Mouse (Mus musculus): ENCODE data around the gene Gm4553. TPM values are rescaled to one million over a fixed set of nuclear protein-coding genes. Genes with fewer than 3 reads are reported as not detected.
"Not testable (repeated sequence)": the region's sequence is repeated elsewhere in the genome, so short reads cannot be mapped to it uniquely, and the experiment has no call there.

The Gm4553 gene
- polyA plus RNA-seq, 1 experiment from 2014 or later: not detected

DNA sequence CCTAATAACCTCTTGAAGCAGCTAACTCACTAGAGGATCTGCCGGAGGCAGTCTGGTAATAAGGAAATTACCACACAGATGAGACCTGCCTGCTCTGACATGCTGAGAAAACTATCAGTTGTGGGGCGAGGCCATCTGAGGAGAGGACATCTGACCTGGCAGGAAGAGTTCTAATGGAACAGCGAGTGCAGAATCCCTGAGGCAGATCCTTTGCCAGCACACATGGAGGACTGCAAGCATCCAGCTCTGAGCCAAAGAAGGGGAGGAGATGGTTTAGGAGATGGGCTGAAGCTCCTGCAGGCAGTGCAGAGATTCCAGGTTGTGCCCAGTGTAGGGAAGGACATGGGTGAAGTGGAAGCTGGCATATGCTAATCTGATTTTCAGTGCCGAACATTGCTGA, 13.3 kb downstream of the Gm4553 start:
- no peak overlapping the region for H3K4me3 ChIP-seq (ENCODE audit: control insufficient read depth in 1 of 2, insufficient read depth in 1 of 2, low read depth in 1 of 2, low read length in 2 of 2)
- H3K4me2 ChIP-seq (ENCODE audit: low read length): no peak overlapping the region
- no peak overlapping the region for H3K9ac ChIP-seq (ENCODE audit: low read length)
- no peaks in the 10 kb centered on the region for H3K27me3 ChIP-seq (ENCODE audit: control insufficient read depth, insufficient read depth, low read length)
- H3K4me1 ChIP-seq (ENCODE audit: control insufficient read depth in 2 of 2, insufficient read depth in 2 of 2, low read length in 2 of 2): no peaks in the 10 kb centered on the region
- no peak overlapping the region for H3K27ac ChIP-seq (replicated peaks in 1 of 2; ENCODE audit: control insufficient read depth in 1 of 2, insufficient read depth in 1 of 2, low read depth in 2 of 2, low read length in 2 of 2)
- H3K36me3 ChIP-seq (ENCODE audit: control insufficient read depth, insufficient read depth, low read length): no peaks in the 10 kb centered on the region
- no peaks in the 10 kb centered on the region for H3K9me3 ChIP-seq (ENCODE audit: control insufficient read depth, low read length)
- 69% methylated on average over 4 of the region's 4 CpGs for WGBS
- ATAC-seq (ENCODE audit: insufficient number of reproducible peaks, insufficient read depth, low FRiP score, low read depth): no peak

GRCm38 (mm10) chr7:142148633-142149032, 16.9 kb downstream of the Gm4553 start:
- Histone ChIP-seq H3K9ac (ENCODE audit: low read length) (no peak overlapping the region), H3K27me3 (ENCODE audit: control insufficient read depth, insufficient read depth, low read length) (0 out of 2 replicates have a peak, but pooled peaks cover 5% of the 10 kb centered on the region), H3K4me3 (ENCODE audit: control insufficient read depth in 1 of 2, insufficient read depth in 1 of 2, low read depth in 1 of 2, low read length in 2 of 2) (no peak overlapping the region), H3K4me2 (ENCODE audit: low read length) (no peak overlapping the region), H3K27ac (replicated peaks in 1 of 2; ENCODE audit: control insufficient read depth in 1 of 2, insufficient read depth in 1 of 2, low read depth in 2 of 2, low read length in 2 of 2) (no peak overlapping the region), H3K36me3 (ENCODE audit: control insufficient read depth, insufficient read depth, low read length) (no peaks in the 10 kb centered on the region), H3K9me3 (ENCODE audit: control insufficient read depth, low read length) (no peaks in the 10 kb centered on the region), H3K4me1 (ENCODE audit: control insufficient read depth in 2 of 2, insufficient read depth in 2 of 2, low read length in 2 of 2) (no peaks in the 10 kb centered on the region)
- ATAC-seq (ENCODE audit: insufficient number of reproducible peaks, insufficient read depth, low FRiP score, low read depth): no peak

DNA sequence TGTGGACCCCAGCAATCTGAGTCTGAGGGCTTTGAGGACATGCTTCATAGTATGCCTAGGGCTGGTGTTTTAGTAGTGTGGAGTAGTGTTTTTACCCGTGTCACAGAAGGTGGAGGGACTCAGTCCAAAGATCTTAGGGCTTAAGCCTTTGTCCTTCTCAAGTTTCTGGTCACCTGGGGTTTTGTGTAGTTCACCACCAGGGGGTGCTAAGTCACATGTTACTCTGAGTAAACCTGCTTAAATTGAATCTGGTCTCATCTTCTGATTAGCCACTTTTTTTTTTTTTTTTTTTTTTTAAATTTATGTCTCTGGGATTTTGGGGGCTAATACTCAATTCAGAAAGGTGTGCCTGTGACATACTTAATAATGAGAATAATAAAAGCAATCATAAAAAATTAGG, 19.5 kb downstream of the Gm4553 start:
- no peak for ATAC-seq (ENCODE audit: insufficient number of reproducible peaks, insufficient read depth, low FRiP score, low read depth)
- H3K4me3 ChIP-seq (ENCODE audit: control insufficient read depth in 1 of 2, insufficient read depth in 1 of 2, low read depth in 1 of 2, low read length in 2 of 2): no peak overlapping the region
- no peaks in the 10 kb centered on the region for H3K36me3 ChIP-seq (ENCODE audit: control insufficient read depth, insufficient read depth, low read length)
- no peak overlapping the region for H3K27ac ChIP-seq (replicated peaks in 1 of 2; ENCODE audit: control insufficient read depth in 1 of 2, insufficient read depth in 1 of 2, low read depth in 2 of 2, low read length in 2 of 2)
- H3K9me3 ChIP-seq (ENCODE audit: control insufficient read depth, low read length): no peaks in the 10 kb centered on the region
- no peak overlapping the region for H3K4me2 ChIP-seq (ENCODE audit: low read length)
- 0 out of 2 replicates have a peak, but pooled peaks cover 5% of the 10 kb centered on the region for H3K27me3 ChIP-seq (ENCODE audit: control insufficient read depth, insufficient read depth, low read length)
- 0% methylated on average over 1 of the region's 1 CpGs for WGBS
- no peaks in the 10 kb centered on the region; a peak in 1 of 4 replicates for H3K4me1 ChIP-seq (ENCODE audit: control insufficient read depth in 2 of 2, insufficient read depth in 2 of 2, low read length in 2 of 2)
- H3K9ac ChIP-seq (ENCODE audit: low read length): no peak overlapping the region

- Histone ChIP-seq H3K27ac (replicated peaks in 1 of 2; ENCODE audit: control insufficient read depth in 1 of 2, insufficient read depth in 1 of 2, low read depth in 2 of 2, low read length in 2 of 2) (no peak overlapping the region), H3K4me2 (ENCODE audit: low read length) (no peak overlapping the region), H3K9ac (ENCODE audit: low read length) (no peak overlapping the region), H3K4me1 (ENCODE audit: control insufficient read depth in 2 of 2, insufficient read depth in 2 of 2, low read length in 2 of 2) (peaks cover 0 to 2% of the 10 kb centered on the region in 2 experiments; a peak in 1 of 4 replicates), H3K27me3 (ENCODE audit: control insufficient read depth, insufficient read depth, low read length) (0 out of 2 replicates have a peak, but pooled peaks cover 5% of the 10 kb centered on the region), H3K36me3 (ENCODE audit: control insufficient read depth, insufficient read depth, low read length) (no peaks in the 10 kb centered on the region), H3K4me3 (ENCODE audit: control insufficient read depth in 1 of 2, insufficient read depth in 1 of 2, low read depth in 1 of 2, low read length in 2 of 2) (no peak overlapping the region), H3K9me3 (ENCODE audit: control insufficient read depth, low read length) (no peaks in the 10 kb centered on the region)
- no peak for ATAC-seq (ENCODE audit: insufficient number of reproducible peaks, insufficient read depth, low FRiP score, low read depth)
- 33% methylated on average over 4 of the region's 4 CpGs for WGBS
These were observed 20.1 kb downstream of the Gm4553 start for GRCm38 (mm10) chr7:142145413-142145940.

- Histone ChIP-seq H3K9ac (ENCODE audit: low read length) (no peak within 1 kb of the TSS), H3K4me1 (ENCODE audit: control insufficient read depth in 2 of 2, insufficient read depth in 2 of 2, low read length in 2 of 2) (peaks cover 0 to 2% of the 10 kb centered on the region in 2 experiments; a peak in 1 of 4 replicates), H3K4me2 (ENCODE audit: low read length) (no peak within 1 kb of the TSS), H3K27ac (replicated peaks in 1 of 2; ENCODE audit: control insufficient read depth in 1 of 2, insufficient read depth in 1 of 2, low read depth in 2 of 2, low read length in 2 of 2) (no peak within 1 kb of the TSS), H3K36me3 (ENCODE audit: control insufficient read depth, insufficient read depth, low read length) (no peaks in the 10 kb centered on the region), H3K27me3 (ENCODE audit: control insufficient read depth, insufficient read depth, low read length) (0 out of 2 replicates have a peak, but pooled peaks cover 5% of the 10 kb centered on the region), H3K4me3 (ENCODE audit: control insufficient read depth in 1 of 2, insufficient read depth in 1 of 2, low read depth in 1 of 2, low read length in 2 of 2) (no peak within 1 kb of the TSS), H3K9me3 (ENCODE audit: control insufficient read depth, low read length) (no peaks in the 10 kb centered on the region)
- WGBS: 57% methylated on average over 1 of the region's 1 CpGs
- ATAC-seq (ENCODE audit: insufficient number of reproducible peaks, insufficient read depth, low FRiP score, low read depth): no peak
These were observed 21.0 kb downstream of the Gm4553 start, which contains the start of gene Gm45337 for GRCm38 (mm10) chr7:142144507-142144906. Gm45337 (minus strand) TSS chr7:142144607.

DNA sequence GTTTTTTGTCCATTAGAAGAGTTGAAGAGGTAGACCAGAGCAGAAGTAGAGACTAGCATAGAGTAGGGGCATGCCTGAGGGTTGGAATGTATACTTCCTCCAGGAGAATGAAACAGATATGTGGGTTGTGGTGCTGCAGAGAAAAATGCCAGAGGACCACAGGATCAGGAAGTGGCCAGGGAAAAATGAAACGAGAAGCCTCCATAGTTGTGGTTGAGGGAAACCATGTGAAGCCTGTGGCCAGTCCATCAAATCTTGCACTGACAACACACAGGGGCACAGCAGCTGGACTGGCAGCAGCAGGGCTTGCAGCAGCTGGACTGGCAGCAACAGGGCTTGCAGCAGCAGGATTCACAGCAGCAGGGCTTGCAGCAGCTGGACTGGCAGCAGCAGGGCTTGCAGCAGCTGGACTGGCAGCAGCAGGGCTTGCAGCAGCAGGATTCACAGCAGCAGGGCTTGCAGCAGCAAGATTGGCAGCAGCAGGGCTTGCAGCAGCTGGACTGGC, 22.0 kb downstream of the Gm4553 start:
- WGBS: 23% methylated on average over 1 of the region's 1 CpGs
- H3K36me3 ChIP-seq (ENCODE audit: control insufficient read depth, insufficient read depth, low read length); H3K9ac ChIP-seq (ENCODE audit: low read length); H3K4me1 ChIP-seq (ENCODE audit: control insufficient read depth in 2 of 2, insufficient read depth in 2 of 2, low read length in 2 of 2); H3K27ac ChIP-seq (replicated peaks in 1 of 2; ENCODE audit: control insufficient read depth in 1 of 2, insufficient read depth in 1 of 2, low read depth in 2 of 2, low read length in 2 of 2); ATAC-seq (ENCODE audit: insufficient number of reproducible peaks, insufficient read depth, low FRiP score, low read depth); H3K27me3 ChIP-seq (ENCODE audit: control insufficient read depth, insufficient read depth, low read length); H3K4me2 ChIP-seq (ENCODE audit: low read length); H3K4me3 ChIP-seq (ENCODE audit: control insufficient read depth in 1 of 2, insufficient read depth in 1 of 2, low read depth in 1 of 2, low read length in 2 of 2); H3K9me3 ChIP-seq (ENCODE audit: control insufficient read depth, low read length): not testable (repeated sequence)

- no peak for ATAC-seq (ENCODE audit: insufficient number of reproducible peaks, insufficient read depth, low FRiP score, low read depth)
These were observed 24.8 kb downstream of the Gm4553 start for GRCm38 (mm10) chr7:142140696-142141095.

GRCm38 (mm10) chr7:142135934-142136333, 29.6 kb downstream of the Gm4553 start, which contains the start of gene Gm39115:
Gm39115 (minus strand) TSS chr7:142136034.
- 53% methylated on average over 2 of the region's 2 CpGs for WGBS
- ATAC-seq (ENCODE audit: insufficient number of reproducible peaks, insufficient read depth, low FRiP score, low read depth); H3K4me2 ChIP-seq (ENCODE audit: low read length): not testable (repeated sequence)

More at GRCm38 (mm10) chr7:142140696-142141095, 24.8 kb downstream of the Gm4553 start:
- H3K9me3 ChIP-seq (ENCODE audit: control insufficient read depth, low read length): no peaks in the 10 kb centered on the region
- H3K27me3 ChIP-seq (ENCODE audit: control insufficient read depth, insufficient read depth, low read length): 0 out of 2 replicates have a peak, but pooled peaks cover 5% of the 10 kb centered on the region
- no peak overlapping the region for H3K4me3 ChIP-seq (ENCODE audit: control insufficient read depth in 1 of 2, insufficient read depth in 1 of 2, low read depth in 1 of 2, low read length in 2 of 2)
- no peak overlapping the region for H3K9ac ChIP-seq (ENCODE audit: low read length)
- H3K4me2 ChIP-seq (ENCODE audit: low read length): no peak overlapping the region
- H3K4me1 ChIP-seq (ENCODE audit: control insufficient read depth in 2 of 2, insufficient read depth in 2 of 2, low read length in 2 of 2): peaks cover 0 to 2% of the 10 kb centered on the region in 2 experiments; a peak in 1 of 4 replicates
- no peaks in the 10 kb centered on the region for H3K36me3 ChIP-seq (ENCODE audit: control insufficient read depth, insufficient read depth, low read length)
- no peak overlapping the region for H3K27ac ChIP-seq (replicated peaks in 1 of 2; ENCODE audit: control insufficient read depth in 1 of 2, insufficient read depth in 1 of 2, low read depth in 2 of 2, low read length in 2 of 2)
- 8% methylated on average over 1 of the region's 1 CpGs for WGBS

More at GRCm38 (mm10) chr7:142135934-142136333, 29.6 kb downstream of the Gm4553 start, which contains the start of gene Gm39115:
- not testable (repeated sequence) for H3K9ac ChIP-seq (ENCODE audit: low read length); H3K36me3 ChIP-seq (ENCODE audit: control insufficient read depth, insufficient read depth, low read length); H3K9me3 ChIP-seq (ENCODE audit: control insufficient read depth, low read length); H3K27ac ChIP-seq (replicated peaks in 1 of 2; ENCODE audit: control insufficient read depth in 1 of 2, insufficient read depth in 1 of 2, low read depth in 2 of 2, low read length in 2 of 2); H3K4me3 ChIP-seq (ENCODE audit: control insufficient read depth in 1 of 2, insufficient read depth in 1 of 2, low read depth in 1 of 2, low read length in 2 of 2); H3K27me3 ChIP-seq (ENCODE audit: control insufficient read depth, insufficient read depth, low read length); H3K4me1 ChIP-seq (ENCODE audit: control insufficient read depth in 2 of 2, insufficient read depth in 2 of 2, low read length in 2 of 2)
